Mouse (Mus musculus): ENCODE data around the gene Ogfrl1.

- TF ChIP-seq CTCF (IDR thresholded peaks at IDR 0.05; ENCODE audit: borderline replicate concordance, insufficient read depth, low read depth, low read length), result no peak
- TF ChIP-seq POLR2A (IDR thresholded peaks at IDR 0.05; ENCODE audit: borderline replicate concordance, insufficient read depth, low read length), result no peak
Measured at GRCm38 (mm10) chr1:23322208-23322607, 75.4 kb downstream of the Ogfrl1 start.

Measured in cerebellum, adult 2 months (tissue).